Mouse (Mus musculus) embryonic stem cell, embryonic (primary cell): ENCODE measurements around the gene Zcchc10.
"Not testable (repeated sequence)": the region's sequence is repeated elsewhere in the genome, so short reads cannot be mapped to it uniquely, and the experiment has no call there.

ENCODE experiments used
- CTCF ChIA-PET, 4 experiments: fragments of 300-600 bp in 2 of 4; fragments of 350-600 bp in 2 of 4; sonication (Branson Sonifier 250); formaldehyde crosslinking; loops; one replicate each; lab custom pipeline; 2022; ENCODE audit warnings: inconsistent platforms in 2 of 4; lab: Charles Lee
- POLR2A ChIA-PET, 4 experiments: fragments of 300-600 bp in 2 of 4; fragments of 350-600 bp in 2 of 4; sonication (Branson Sonifier 250); formaldehyde crosslinking; loops; one replicate each; lab custom pipeline; 2022; ENCODE audit warnings: antibody characterized with exemption in 4 of 4, inconsistent platforms in 1 of 4; lab: Charles Lee

Gene Zcchc10

GRCm38 (mm10) chr11:53307558-53308065, 16.9 kb upstream of the Zcchc10 start:
- ChIA-PET POLR2A (interaction anchor here (0.5 to 18.5 kb wide), 24 partner anchors 7 to 1702 kb away, joined by 3 to 385 read pairs (median 4); partner anchors contain the start of genes Zcchc10 (in 3 of the 4), Hspa4 (in 2 of the 4), Gdf9 (in 1 of the 4) and Uqcrq (in 1 of the 4)), CTCF (no interaction called here)

- ChIA-PET CTCF (interaction anchor here in 2 of 4 experiments (0.6 to 1.3 kb wide), 2 partner anchors 16 to 29 kb away, joined by 3 read pairs; partner anchors contain the start of gene Zcchc10 (in 1 of the 2)), POLR2A (interaction anchor here (0.5 to 18.5 kb wide), 16 partner anchors 8 to 51 kb away, joined by 3 to 385 read pairs (median 6); partner anchors contain the start of genes Zcchc10 (in 3 of the 4) and Hspa4 (in 2 of the 4))
Measured at GRCm38 (mm10) chr11:53308251-53308864, 16.1 kb upstream of the Zcchc10 start.

DNA sequence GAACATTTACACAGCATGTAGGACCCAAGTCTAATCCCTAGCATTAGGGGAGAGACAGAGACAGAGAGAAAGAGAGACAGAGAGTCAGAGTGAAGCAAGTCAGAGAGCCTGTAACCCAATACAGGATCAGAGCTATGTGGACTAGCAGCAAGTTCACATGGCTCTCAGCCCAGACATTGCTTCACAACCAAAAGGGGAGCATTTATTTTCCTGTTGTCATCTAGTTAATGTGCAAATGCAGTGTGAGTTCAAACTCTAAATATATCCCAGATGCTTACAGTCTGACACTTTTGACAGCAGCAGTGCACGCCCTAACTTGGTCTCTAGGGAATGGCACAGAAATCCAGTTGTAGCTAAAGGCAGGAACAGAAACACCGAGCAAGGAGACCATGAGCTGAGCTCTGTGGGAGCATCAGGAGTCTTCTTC, 15.6 kb upstream of the Zcchc10 start:
- ChIA-PET CTCF (interaction anchor here in 3 of 4 experiments (0.6 to 1.3 kb wide), 4 partner anchors 12 to 54 kb away, joined by 3 to 4 read pairs (median 3); partner anchors contain the start of gene Zcchc10 (in 1 of the 3)), POLR2A (interaction anchor here in 3 of 4 experiments (0.6 to 18.5 kb wide), 17 partner anchors 8 to 1622 kb away, joined by 3 to 385 read pairs (median 6); partner anchors contain the start of genes Hspa4 (in 3 of the 3) and Zcchc10 (in 2 of the 3))

- POLR2A ChIA-PET: interaction anchor here (0.9 to 18.5 kb wide), 20 partner anchors 10 to 119 kb away, joined by 3 to 385 read pairs (median 4); partner anchors contain the start of genes Hspa4 (in 4 of the 4), Zcchc10 (in 3 of the 4), Gdf9 (in 1 of the 4) and Uqcrq (in 1 of the 4)
- CTCF ChIA-PET: interaction anchor here in 3 of 4 experiments (0.5 to 1.4 kb wide), 4 partner anchors 10 to 462 kb away, joined by 3 to 5 read pairs (median 4); no protein-coding TSS in a partner anchor
Measured at GRCm38 (mm10) chr11:53311385-53311784, 13.1 kb upstream of the Zcchc10 start.

GRCm38 (mm10) chr11:53312823-53313222, 11.7 kb upstream of the Zcchc10 start:
- POLR2A ChIA-PET: interaction anchor here in 2 of 4 experiments (1.1 to 18.5 kb wide), 9 partner anchors 9 to 52 kb away, joined by 3 to 385 read pairs (median 7); partner anchors contain the start of genes Hspa4 (in 2 of the 2) and Zcchc10 (in 2 of the 2)
- CTCF ChIA-PET: interaction anchor here in 1 of 4 experiments (0.6 kb wide), 1 partner anchor 245 kb away, joined by 3 read pairs; no protein-coding TSS in a partner anchor

DNA sequence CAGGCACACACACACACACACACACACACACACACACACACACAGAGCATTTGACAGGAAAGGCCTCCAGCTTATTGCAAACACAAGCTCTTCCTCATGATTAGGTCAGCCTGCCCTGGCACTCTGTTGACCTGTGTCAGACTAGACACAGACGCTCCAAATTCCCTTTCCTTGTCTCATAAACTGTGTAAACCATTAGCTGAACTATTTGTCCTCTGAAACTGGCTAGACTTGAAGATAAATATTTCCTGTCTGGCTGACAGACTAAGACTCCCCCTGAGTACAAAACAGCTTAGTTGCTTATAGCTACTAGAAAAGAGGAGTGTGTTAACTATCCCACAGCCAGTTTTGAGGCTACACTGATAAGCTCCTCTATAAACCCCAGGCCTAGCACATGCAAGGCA, 9.7 kb upstream of the Zcchc10 start:
- CTCF ChIA-PET: interaction anchor here in 1 of 4 experiments (0.8 kb wide), 1 partner anchor 9 kb away, joined by 7 read pairs; the partner anchor contains the start of gene Zcchc10
- POLR2A ChIA-PET: interaction anchor here (0.5 to 18.5 kb wide), 15 partner anchors 7 to 182 kb away, joined by 3 to 385 read pairs (median 3); partner anchors contain the start of genes Zcchc10 (in 3 of the 4), Hspa4 (in 2 of the 4), Gdf9 (in 1 of the 4) and Uqcrq (in 1 of the 4)

GRCm38 (mm10) chr11:53316996-53317395, 7.5 kb upstream of the Zcchc10 start:
- POLR2A ChIA-PET: interaction anchor here (0.6 to 18.5 kb wide), 35 partner anchors 7 to 1024 kb away, joined by 3 to 385 read pairs (median 4); partner anchors contain the start of genes Hspa4 (in 4 of the 4), Zcchc10 (in 3 of the 4), Gdf9 (in 1 of the 4) and Leap2 (in 1 of the 4)
- CTCF ChIA-PET: interaction anchor here in 2 of 4 experiments (0.5 to 0.6 kb wide), 2 partner anchors 928 to 1030 kb away, joined by 3 to 11 read pairs; no protein-coding TSS in a partner anchor

DNA sequence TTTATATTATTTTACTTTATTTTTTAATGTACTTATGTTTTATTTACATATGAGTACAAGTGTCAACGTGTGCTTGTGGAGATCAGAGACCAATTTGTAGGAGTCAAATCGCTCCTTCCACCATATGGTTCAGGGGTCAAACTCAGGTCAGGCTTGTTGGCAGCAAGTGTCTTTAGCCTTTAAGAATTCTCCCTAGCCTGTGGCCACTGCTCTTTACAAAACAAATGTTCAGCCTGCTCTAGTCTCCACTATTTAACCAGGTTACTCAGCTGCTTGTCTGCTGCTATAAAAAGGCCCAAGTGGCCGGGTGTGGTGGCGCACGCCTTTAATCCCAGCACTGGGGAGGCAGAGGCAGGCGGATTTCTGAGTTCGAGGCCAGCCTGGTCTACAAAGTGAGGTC, 6.4 kb upstream of the Zcchc10 start:
- CTCF ChIA-PET: interaction anchor here in 1 of 4 experiments (0.9 kb wide), 1 partner anchor 39 kb away, joined by 4 read pairs; no protein-coding TSS in a partner anchor
- POLR2A ChIA-PET: interaction anchor here (0.5 to 18.5 kb wide), 19 partner anchors 8 to 225 kb away, joined by 3 to 385 read pairs (median 6); partner anchors contain the start of gene Hspa4 (in 4 of the 4)

DNA sequence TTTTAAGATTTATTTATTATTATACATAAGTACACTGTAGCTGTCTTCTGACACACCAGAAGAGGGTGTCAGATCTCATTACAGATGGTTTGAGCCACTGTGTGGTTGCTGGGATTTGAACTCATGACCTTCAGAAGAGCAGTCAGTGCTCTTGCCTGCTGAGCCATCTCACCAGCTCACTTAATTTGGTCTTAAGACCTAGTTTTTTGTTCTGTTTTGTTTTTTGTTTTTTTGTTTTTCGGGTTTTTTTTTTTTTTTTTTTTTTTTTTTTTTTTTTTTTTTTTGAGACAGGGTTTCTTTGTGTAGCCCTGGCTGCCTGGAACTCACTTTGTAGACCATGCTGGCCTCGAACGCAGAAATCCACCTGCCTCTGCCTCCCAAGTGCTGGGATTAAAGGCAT, 5.9 kb upstream of the Zcchc10 start:
- ChIA-PET POLR2A (interaction anchor here in 3 of 4 experiments (0.5 to 18.5 kb wide), 13 partner anchors 8 to 225 kb away, joined by 3 to 385 read pairs (median 6); partner anchors contain the start of gene Hspa4 (in 3 of the 3)), CTCF (interaction anchor here in 1 of 4 experiments (0.9 kb wide), 1 partner anchor 38 kb away, joined by 4 read pairs; no protein-coding TSS in a partner anchor)

DNA sequence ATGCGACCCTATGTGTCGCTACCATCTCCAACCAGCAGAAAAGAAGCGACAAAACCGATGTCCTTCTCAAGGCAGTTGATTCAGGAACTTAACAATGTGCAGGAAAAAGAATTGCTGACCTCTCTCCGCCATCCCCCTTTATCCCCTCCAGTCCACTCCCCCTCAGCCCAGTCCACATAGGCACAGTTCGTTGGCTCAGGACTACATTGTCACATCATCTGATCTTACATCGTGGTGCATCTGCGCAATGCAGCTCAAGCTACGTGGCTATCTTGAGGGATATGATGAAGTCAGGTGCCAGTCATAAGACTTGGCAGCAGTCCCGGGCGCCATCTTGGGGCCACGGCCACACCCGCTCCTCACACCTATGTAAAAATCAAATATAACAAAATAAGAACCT, 4.6 kb upstream of the Zcchc10 start:
- CTCF ChIA-PET: not testable (repeated sequence)
- POLR2A ChIA-PET: interaction anchor here in 3 of 4 experiments (0.6 to 18.5 kb wide), 18 partner anchors 9 to 111 kb away, joined by 3 to 385 read pairs (median 5); partner anchors contain the start of genes Hspa4 (in 3 of the 3), Gdf9 (in 2 of the 3) and Uqcrq (in 2 of the 3)

DNA sequence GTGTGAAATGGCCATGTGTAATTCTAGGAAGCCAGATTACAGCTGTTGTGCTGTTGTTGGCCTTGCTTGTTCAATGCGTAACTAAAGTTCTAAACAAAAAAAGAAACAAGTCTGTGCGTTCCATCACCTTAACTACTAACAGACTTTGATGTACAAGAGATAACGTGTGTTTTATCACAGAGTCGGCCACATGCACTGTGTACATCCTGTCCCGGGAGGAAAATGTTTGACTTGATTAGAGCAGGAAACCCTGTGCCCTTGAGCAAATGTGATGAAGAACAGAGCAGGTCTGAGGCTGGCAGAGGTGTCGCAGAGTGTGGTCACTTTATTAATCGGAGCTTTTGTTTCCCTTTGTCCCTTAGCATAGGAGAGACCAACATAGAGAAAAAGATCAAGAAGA, 5.8 kb downstream of the Zcchc10 start:
- POLR2A ChIA-PET: interaction anchor here in 3 of 4 experiments (0.5 to 4.8 kb wide), 10 partner anchors 11 to 345 kb away, joined by 3 to 70 read pairs (median 6); partner anchors contain the start of gene Hspa4 (in 2 of the 3)
- CTCF ChIA-PET: interaction anchor here in 1 of 4 experiments (0.5 kb wide), 1 partner anchor 93 kb away, joined by 3 read pairs; no protein-coding TSS in a partner anchor

GRCm38 (mm10) chr11:53331121-53331520, 6.6 kb downstream of the Zcchc10 start:
- CTCF ChIA-PET: interaction anchor here in 1 of 4 experiments (0.9 kb wide), 1 partner anchor 113 kb away, joined by 3 read pairs; no protein-coding TSS in a partner anchor
- POLR2A ChIA-PET: interaction anchor here in 3 of 4 experiments (0.5 to 5.9 kb wide), 19 partner anchors 7 to 116 kb away, joined by 3 to 75 read pairs (median 5); partner anchors contain the start of genes Hspa4 (in 2 of the 3) and Zcchc10 (in 1 of the 3)

DNA sequence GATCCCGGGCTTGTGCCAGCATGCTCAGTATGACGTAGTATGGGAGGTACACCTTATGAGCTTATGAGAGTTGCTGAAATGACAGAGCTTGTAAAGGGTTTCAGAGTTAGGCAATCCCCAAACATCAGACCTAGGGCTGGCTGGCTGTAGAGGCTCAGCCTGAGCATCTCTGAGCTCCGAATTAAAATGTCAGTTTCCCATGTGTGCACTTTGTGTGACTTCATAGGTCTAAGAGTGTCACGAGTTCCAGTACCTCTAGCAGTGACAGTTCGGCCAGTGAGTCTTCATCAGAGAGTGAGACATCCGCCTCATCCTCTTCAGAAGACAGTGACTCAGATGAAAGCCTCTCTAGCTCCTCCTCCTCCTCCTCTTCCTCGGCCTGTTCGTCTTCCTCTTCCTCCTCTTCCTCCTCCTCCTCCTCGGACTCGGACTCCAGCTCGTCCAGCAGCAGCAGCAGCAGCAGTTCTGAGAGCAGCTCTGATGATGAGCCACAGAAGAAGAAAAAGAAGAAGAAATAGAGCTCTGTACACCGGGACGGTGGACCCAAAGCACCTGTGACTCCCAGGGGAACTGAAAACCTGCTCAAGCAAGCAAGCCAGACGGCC, 7.7 kb downstream of the Zcchc10 start:
- CTCF ChIA-PET: interaction anchor here in 1 of 4 experiments (0.9 kb wide), 1 partner anchor 112 kb away, joined by 3 read pairs; no protein-coding TSS in a partner anchor
- POLR2A ChIA-PET: interaction anchor here in 3 of 4 experiments (0.5 to 7.0 kb wide), 24 partner anchors 8 to 1090 kb away, joined by 3 to 76 read pairs (median 4); partner anchors contain the start of genes Hspa4 (in 2 of the 3) and Zcchc10 (in 2 of the 3)

GRCm38 (mm10) chr11:53335505-53336181, 11.2 kb downstream of the Zcchc10 start:
- ChIA-PET POLR2A (interaction anchor here (0.6 to 7.0 kb wide), 38 partner anchors 9 to 95 kb away, joined by 3 to 92 read pairs (median 4); partner anchors contain the start of genes Gdf9 (in 3 of the 4), Uqcrq (in 3 of the 4), Zcchc10 (in 3 of the 4) and Hspa4 (in 2 of the 4)), CTCF (interaction anchor here in 3 of 4 experiments (0.7 to 1.2 kb wide), 4 partner anchors 16 to 121 kb away, joined by 3 to 11 read pairs (median 4); partner anchors contain the start of genes Gm10447 (in 1 of the 3) and Shroom1 (in 1 of the 3))

DNA sequence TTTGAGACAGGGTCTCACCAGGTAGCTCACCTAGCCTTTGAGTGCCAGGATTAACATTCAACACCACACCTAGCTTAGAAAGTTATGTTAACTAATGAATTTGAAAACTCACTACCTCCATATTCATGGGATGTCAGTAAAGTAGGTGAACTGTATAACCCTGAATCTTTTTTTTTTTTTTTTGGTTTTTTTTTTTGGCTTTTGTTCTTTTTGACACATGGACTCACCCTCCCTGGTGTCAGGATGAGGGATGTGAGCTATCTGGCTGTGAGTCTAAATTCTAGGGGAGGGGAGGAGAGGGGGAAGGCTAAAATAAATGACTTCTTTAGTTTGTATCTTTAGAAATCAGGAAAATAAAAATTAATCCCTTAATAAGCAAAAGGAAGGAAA, 11.7 kb downstream of the Zcchc10 start:
- CTCF ChIA-PET: interaction anchor here in 3 of 4 experiments (0.6 to 1.2 kb wide), 6 partner anchors 16 to 1948 kb away, joined by 3 to 11 read pairs (median 3); partner anchors contain the start of genes Gm10447 (in 1 of the 3) and Shroom1 (in 1 of the 3)

More for the DNA sequence above, 11.7 kb downstream of the Zcchc10 start:
- POLR2A ChIA-PET: interaction anchor here (0.6 to 7.0 kb wide), 35 partner anchors 8 to 95 kb away, joined by 3 to 92 read pairs (median 4); partner anchors contain the start of genes Gdf9 (in 3 of the 4), Uqcrq (in 3 of the 4), Hspa4 (in 2 of the 4) and Zcchc10 (in 2 of the 4)
